Mouse (Mus musculus): ENCODE measurements around the gene Sgpl1. TPM values are rescaled to one million over a fixed set of nuclear protein-coding genes. Genes with fewer than 3 reads are reported as not detected.

The Sgpl1 gene
- polyA plus RNA-seq, 1 experiment from 2014 or later, result 89.3 TPM

GRCm38 (mm10) chr10:61051993-61052613, 95.4 kb downstream of the Sgpl1 start:
- H3K4me2 ChIP-seq (replicated peaks), result no peak overlapping the region
- no peaks in the 10 kb centered on the region for H3K4me1 ChIP-seq
- no peak for ATAC-seq (ENCODE audit: low FRiP score, low read depth)
- H3K27me3 ChIP-seq, result peaks cover 10% of the 10 kb centered on the region; the same call in 1 of the 2 replicates
- 56% methylated on average over 14 of the region's 14 CpGs for WGBS
- no peak overlapping the region for H3K4me3 ChIP-seq
- H3K9me3 ChIP-seq, result peaks cover 9% of the 10 kb centered on the region
- no peak overlapping the region for H3K9ac ChIP-seq
- no peaks in the 10 kb centered on the region for H3K36me3 ChIP-seq
- no peak overlapping the region for H3K27ac ChIP-seq

Small RNA genes within 50 kb of the gene (microRNA-seq; reads per million reads assigned to microRNA genes)
- not detected for gene Gm44308

Other genes with a start within 250 kb of the Sgpl1 start
- gene Pcbd1, start 58.4 kb downstream of the Sgpl1 start, polyA plus RNA-seq (2015; fragmentation: Nextera tagmentation; extraction: Ambion mirVana), result 11.1 and 11.7 TPM in 2 replicates
- gene Tbata, start 24.3 kb upstream of the Sgpl1 start, polyA plus RNA-seq (2015; fragmentation: Nextera tagmentation; extraction: Ambion mirVana), result not detected in 2 replicates
- gene Adamts14, start 125.7 kb upstream of the Sgpl1 start, polyA plus RNA-seq (2015; fragmentation: Nextera tagmentation; extraction: Ambion mirVana), result 2.1 and 2.8 TPM in 2 replicates
- 0.05 TPM in 1 of 2 replicates, not detected in the other for gene Prf1, start 150.1 kb upstream of the Sgpl1 start, polyA plus RNA-seq (2015; fragmentation: Nextera tagmentation; extraction: Ambion mirVana)
- 20.2 and 24.1 TPM in 2 replicates for gene Pald1, start 235.8 kb upstream of the Sgpl1 start, polyA plus RNA-seq (2015; fragmentation: Nextera tagmentation; extraction: Ambion mirVana)